Mouse (Mus musculus) leukemia stem cell, adult 10-12 weeks (primary cell): ENCODE results near the gene Kif12. TPM values are rescaled to one million over a fixed set of nuclear protein-coding genes. Genes with fewer than 3 reads are reported as not detected.

Experiments
- polyA plus RNA-seq: library from polyadenylated mRNA; stranded (reverse); fragments of >175 nt; gene quantifications from 2 replicates; pipeline ENCODE4 v1.2.3, GENCODE M21; 2012; ENCODE audit warnings: low replicate concordance

Gene Kif12
- polyA plus RNA-seq = 0.08 TPM in 1 of 2 replicates, not detected in the other

GRCm38 (mm10) chr4:63171969-63172685 lies at the start of gene Kif12:
Gene Kif12 (minus strand): TSS chr4:63172131.

DNA sequence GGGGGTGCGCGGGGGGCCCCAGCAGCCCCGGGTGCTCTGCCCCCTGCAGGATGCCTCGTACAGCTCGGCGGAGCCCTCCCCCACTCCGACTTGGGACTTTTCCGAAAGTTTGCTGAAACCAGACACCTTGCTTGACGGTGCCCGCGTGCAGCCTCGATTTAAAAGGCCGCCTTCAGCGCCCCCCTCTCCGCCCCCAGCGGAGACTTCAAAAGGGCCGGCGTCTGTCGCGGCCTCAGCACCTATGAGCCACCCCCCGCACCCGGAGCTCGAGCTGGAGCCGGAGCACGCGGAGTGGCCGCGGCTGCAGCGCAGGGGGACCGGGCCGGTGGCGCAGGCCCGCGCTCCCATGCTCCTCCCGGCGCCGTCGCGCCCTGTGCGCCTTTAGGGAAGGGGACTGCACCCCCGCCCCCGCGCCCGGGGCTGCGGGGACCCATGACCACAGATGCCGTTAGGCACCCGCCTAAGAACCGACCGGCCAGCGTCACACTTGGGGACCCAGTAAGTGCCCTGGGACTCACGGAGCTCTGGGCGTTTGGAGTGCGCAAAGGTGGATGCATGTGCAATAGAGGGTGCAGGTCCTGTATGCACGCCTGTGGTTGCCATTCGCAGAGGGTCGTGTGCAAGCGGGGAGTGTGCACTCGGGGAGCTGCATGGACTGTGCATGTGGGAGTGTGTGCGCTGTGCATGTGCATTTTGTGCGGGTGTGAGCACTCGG lies 42.1 kb upstream of the Kif12 start, which contains the start of gene Col27a1:
Gene Col27a1, plus strand, starts transcription at position 98 of the 715 bp plus-strand sequence.

DNA sequence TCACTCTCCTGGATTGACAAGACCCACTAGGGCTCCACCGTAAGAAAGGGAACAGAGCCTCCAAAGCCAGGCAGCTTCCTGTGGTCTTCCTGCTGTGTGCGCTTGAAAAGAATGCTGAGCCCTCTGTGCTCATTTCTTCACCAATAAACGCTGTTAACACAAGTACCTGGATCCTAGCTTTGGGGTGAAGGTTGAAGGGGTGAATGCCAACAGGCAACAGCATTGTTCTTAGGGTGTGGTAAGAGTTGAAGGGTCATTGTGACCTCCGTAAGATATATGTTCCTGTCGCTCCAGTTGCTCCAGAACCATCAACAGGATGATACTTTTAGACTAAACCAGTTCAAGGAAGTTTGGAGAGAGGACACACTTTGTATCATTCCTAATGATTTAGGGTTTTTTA lies 17.2 kb downstream of the Kif12 start, which contains the start of gene Ambp:
Gene Ambp, minus strand, starts transcription at position 101 of the 400 bp plus-strand sequence.

Other genes starting within 250 kb of the Kif12 start
- 0.02 and 0.20 TPM in 2 replicates for gene Zfp618, start 206.6 kb downstream of the Kif12 start, polyA plus RNA-seq
- gene Ambp, start 17.3 kb downstream of the Kif12 start, polyA plus RNA-seq = not detected in 2 replicates
- gene Col27a1, start 41.9 kb upstream of the Kif12 start, polyA plus RNA-seq = 0.76 and 1.0 TPM in 2 replicates
- not detected in 2 replicates for gene Orm1, start 172.4 kb upstream of the Kif12 start, polyA plus RNA-seq
- not detected in 2 replicates for gene Orm3, start 184.0 kb upstream of the Kif12 start, polyA plus RNA-seq
- not detected in 2 replicates for gene Orm2, start 190.3 kb upstream of the Kif12 start, polyA plus RNA-seq
- gene Akna, start 231.2 kb upstream of the Kif12 start, polyA plus RNA-seq = 84.4 and 103 TPM in 2 replicates